Mouse (Mus musculus): ENCODE results near the gene Meltf. TPM values are rescaled to one million over a fixed set of nuclear protein-coding genes. Genes with fewer than 3 reads are reported as not detected.

Gene Meltf
- total and polyA plus RNA-seq, 3 experiments = not detected

DNA sequence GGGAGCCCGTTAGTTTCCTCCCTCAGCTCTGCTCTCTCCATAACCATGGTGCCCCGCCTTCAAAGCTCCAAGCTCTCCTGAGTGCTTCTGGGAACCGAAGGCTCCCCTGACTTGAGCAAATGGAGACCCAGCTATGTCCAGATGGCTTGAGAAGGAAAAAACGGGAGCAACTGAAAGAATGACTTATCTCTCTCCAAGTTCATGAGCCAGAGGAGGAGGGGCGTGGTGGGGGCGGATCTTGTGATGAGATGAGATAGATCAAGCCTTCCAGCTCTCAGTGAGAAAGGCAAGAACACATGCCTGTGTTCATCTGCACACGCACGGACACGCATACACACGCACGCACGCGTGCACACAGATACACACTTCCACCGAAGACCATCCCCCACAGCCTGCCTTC, 4.7 kb downstream of the Meltf start:
- Histone ChIP-seq H3K36me3 (ENCODE audit: control insufficient read depth in 1 of 2, insufficient read depth in 2 of 2, low read length in 2 of 2) (no peaks in the 10 kb centered on the region), H3K27me3 (ENCODE audit: control insufficient read depth in 1 of 2, insufficient read depth in 2 of 2, low read length in 2 of 2) (peaks cover 2 to 6% of the 10 kb centered on the region in 2 experiments; a peak in 2 of 4 replicates), H3K27ac (ENCODE audit: control insufficient read depth, low read depth, low read length) (no peak overlapping the region), H3K9ac (ENCODE audit: control insufficient read depth, low read depth, low read length, poor library complexity, severe bottlenecking) (no peak overlapping the region), H3K4me3 (ENCODE audit: control insufficient read depth in 1 of 2, insufficient read depth in 1 of 2, low read depth in 2 of 2, low read length in 2 of 2) (peak overlapping the region; percentile 26 to 38; a peak in 3 of 4 replicates), H3K79me2 (ENCODE audit: control insufficient read depth, insufficient read depth, low read length, poor library complexity) (no peaks in the 10 kb centered on the region), H3K9me3 (replicated peaks; ENCODE audit: insufficient read depth, low read length) (no peaks in the 10 kb centered on the region), H3K4me1 (ENCODE audit: control insufficient read depth in 1 of 2, insufficient read depth in 2 of 2, low read length in 2 of 2) (peaks cover 0 to 13% of the 10 kb centered on the region in 2 experiments; a peak in 2 of 4 replicates)
- DNase-seq (ENCODE audit: low read depth, low spot score) = peak; percentile 46
- TF ChIP-seq BHLHE40 (IDR thresholded peaks at IDR 0.05; ENCODE audit: borderline replicate concordance, low read depth, low read length) = no peak
- TF ChIP-seq POLR2A (IDR thresholded peaks at IDR 0.05; ENCODE audit: control insufficient read depth in 1 of 2, insufficient read depth in 1 of 2, low read depth in 1 of 2, low read length in 2 of 2, poor library complexity in 1 of 2) = no peak
- TF ChIP-seq MEF2A (IDR thresholded peaks at IDR 0.05; ENCODE audit: extremely low read depth, insufficient replicate concordance, low read depth, low read length, poor library complexity, severe bottlenecking) = no peak
- TF ChIP-seq GABPA (IDR thresholded peaks at IDR 0.05; ENCODE audit: low read depth, low read length) = no peak
- TF ChIP-seq GATA1 (IDR thresholded peaks at IDR 0.05; ENCODE audit: low read depth, low read length) = no peak
- TF ChIP-seq NRF1 (IDR thresholded peaks at IDR 0.05; ENCODE audit: insufficient read depth, low read depth, low read length, poor library complexity, severe bottlenecking) = no peak
- TF ChIP-seq ETS1 (IDR thresholded peaks at IDR 0.05; ENCODE audit: low read depth, low read length) = no peak

DNA sequence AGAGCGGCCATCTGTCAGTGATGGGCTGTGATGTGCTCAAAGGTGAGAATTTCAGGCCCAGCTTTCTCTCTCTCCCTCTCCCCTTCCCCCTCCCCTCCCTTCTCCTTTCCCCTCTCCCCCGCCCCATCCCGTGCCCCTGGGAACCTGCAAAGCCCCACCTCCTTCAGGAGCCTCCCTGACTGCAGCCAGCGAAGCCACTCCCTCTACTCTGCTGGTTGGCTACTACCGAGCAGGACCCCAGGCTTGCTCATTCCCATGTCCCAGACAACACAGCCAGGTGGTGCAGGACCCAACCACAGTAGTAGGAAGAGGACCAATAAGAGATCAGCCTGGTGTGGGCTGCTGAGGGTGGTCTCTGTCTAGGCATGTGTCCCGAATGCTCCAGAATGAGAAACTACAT, 5.3 kb downstream of the Meltf start:
- peak; percentile 21 for DNase-seq (ENCODE audit: low read depth, low spot score)
- Histone ChIP-seq H3K4me1 (ENCODE audit: control insufficient read depth in 1 of 2, insufficient read depth in 2 of 2, low read length in 2 of 2) (peaks cover 0 to 13% of the 10 kb centered on the region in 2 experiments; a peak in 2 of 4 replicates), H3K4me3 (ENCODE audit: control insufficient read depth in 1 of 2, insufficient read depth in 1 of 2, low read depth in 2 of 2, low read length in 2 of 2) (peak overlapping the region; percentile 7 to 38; a peak in 2 of 4 replicates), H3K36me3 (ENCODE audit: control insufficient read depth in 1 of 2, insufficient read depth in 2 of 2, low read length in 2 of 2) (no peaks in the 10 kb centered on the region), H3K27me3 (ENCODE audit: control insufficient read depth in 1 of 2, insufficient read depth in 2 of 2, low read length in 2 of 2) (peaks cover 3 to 6% of the 10 kb centered on the region in 2 experiments; a peak in 2 of 4 replicates), H3K9me3 (replicated peaks; ENCODE audit: insufficient read depth, low read length) (no peaks in the 10 kb centered on the region), H3K9ac (ENCODE audit: control insufficient read depth, low read depth, low read length, poor library complexity, severe bottlenecking) (no peak overlapping the region), H3K27ac (ENCODE audit: control insufficient read depth, low read depth, low read length) (no peak overlapping the region), H3K79me2 (ENCODE audit: control insufficient read depth, insufficient read depth, low read length, poor library complexity) (no peaks in the 10 kb centered on the region)
- TF ChIP-seq MAZ (IDR thresholded peaks at IDR 0.05; ENCODE audit: low read depth, low read length) = no peak
- no peak for TF ChIP-seq GABPA (IDR thresholded peaks at IDR 0.05; ENCODE audit: low read depth, low read length)
- TF ChIP-seq ZNF384 (IDR thresholded peaks at IDR 0.05; ENCODE audit: low read depth, low read length) = no peak
- TF ChIP-seq RCOR1 (IDR thresholded peaks at IDR 0.05; ENCODE audit: low read depth, low read length) = no peak
- no peak for TF ChIP-seq CHD1 (IDR thresholded peaks at IDR 0.05; ENCODE audit: low read depth, low read length)
- TF ChIP-seq ZC3H11A (IDR thresholded peaks at IDR 0.05; ENCODE audit: low read depth, low read length) = no peak
- no peak for TF ChIP-seq CTCF (IDR thresholded peaks at IDR 0.05 in 2 of 3, conservative IDR thresholded peaks at IDR 0.05 in 1 of 3; ENCODE audit: control insufficient read depth in 1 of 3, insufficient read depth in 1 of 3, low read depth in 2 of 3, low read length in 3 of 3, poor library complexity in 1 of 3, severe bottlenecking in 1 of 3)
- no peak for TF ChIP-seq E2F4 (IDR thresholded peaks at IDR 0.05; ENCODE audit: borderline replicate concordance, low read depth, low read length)
- TF ChIP-seq MXI1 (IDR thresholded peaks at IDR 0.05; ENCODE audit: low read depth, low read length) = no peak
